Mouse (Mus musculus) G1E (cell line): Measurements from ENCODE around the gene Arhgap27. TPM values are rescaled to one million over a fixed set of nuclear protein-coding genes. Genes with fewer than 3 reads are reported as not detected.

Source experiments
- ATAC-seq: 2 replicates; pipeline ENCODE4 v1.8.0; 2016; ENCODE audit warnings: mild to moderate bottlenecking; ENCODE audit not compliant: insufficient number of reproducible peaks, poor library complexity, low FRiP score, severe bottlenecking; ENCODE audit errors: extremely low read depth
- DNase-seq: peaks from one replicate; pipeline ENCODE4 v3.0.0; 2012; ENCODE audit warnings: low spot score
- H3K27me3 ChIP-seq: 2 replicates; pipeline ENCODE4 v1.6.1; 2012; ENCODE audit warnings: mild to moderate bottlenecking, low read length, inconsistent platforms; ENCODE audit not compliant: insufficient read depth
- H3K36me3 ChIP-seq: replicated peaks from 2 replicates; pipeline ENCODE3; 2012; ENCODE audit warnings: mild to moderate bottlenecking, inconsistent platforms
- H3K4me1 ChIP-seq: 2 replicates; pipeline ENCODE4 v1.6.1; 2012; ENCODE audit warnings: low read depth, low read length, inconsistent platforms, mixed read lengths; ENCODE audit not compliant: insufficient read depth
- H3K4me3 ChIP-seq: 2 replicates; pipeline ENCODE4 v1.5.1; 2012; ENCODE audit warnings: low read depth, mild to moderate bottlenecking, inconsistent platforms, low read length, moderate library complexity, mixed read lengths
- H3K9me3 ChIP-seq: replicated peaks from 2 replicates; pipeline ENCODE4 v1.6.1; 2012; ENCODE audit warnings: inconsistent platforms
- CTCF ChIP-seq: IDR thresholded peaks from 2 replicates; pipeline ENCODE4 v1.5.1; 2012; ENCODE audit warnings: low read depth, low read length, inconsistent platforms, mixed read lengths
- GATA1 ChIP-seq: IDR thresholded peaks from 2 replicates; pipeline ENCODE4 v1.6.1; 2012; ENCODE audit warnings: borderline replicate concordance, low read length, inconsistent platforms, mixed read lengths
- GATA2 ChIP-seq: IDR thresholded peaks from 2 replicates; pipeline ENCODE4 v1.6.1; 2012; ENCODE audit warnings: low read depth, low read length, inconsistent platforms, borderline replicate concordance
- POLR2AphosphoS5 ChIP-seq: IDR thresholded peaks from 2 replicates; pipeline ENCODE4 v1.6.1; 2012; ENCODE audit warnings: low read depth, low read length, inconsistent platforms; ENCODE audit not compliant: insufficient replicate concordance
- TAL1 ChIP-seq: conservative IDR thresholded peaks from 2 replicates; pipeline ENCODE4 v1.6.1; 2012; ENCODE audit warnings: low read depth, low read length, inconsistent platforms, mixed read lengths
- polyA plus RNA-seq: library from polyadenylated mRNA; stranded (reverse); fragments of >175 nt; gene quantifications from 2 replicates; pipeline ENCODE4 v1.2.3, GENCODE M21; 2012
- total RNA-seq, 2 experiments: library from RNA; stranded (forward) in 1 of 2; stranded (reverse) in 1 of 2; fragments of 200-1000 nt in 1 of 2; fragments of >200 nt in 1 of 2; fragmentation: Nextera tagmentation in 1 of 2; gene quantifications; 2 replicates each; pipeline ENCODE4 v1.2.3; 2014 to 2017

The Arhgap27 gene
- total and polyA plus RNA-seq, 3 experiments: 5.2 to 12.6 (median 11.5) TPM

GRCm38 (mm10) chr11:103386827-103387226 lies 23.3 kb upstream of the Arhgap27 start:
- Histone ChIP-seq H3K4me3 (peak overlapping the region; percentile 33; the same call in 1 of the 2 replicates), H3K9me3 (no peaks in the 10 kb centered on the region), H3K27me3 (no peaks in the 10 kb centered on the region), H3K36me3 (peaks cover 82% of the 10 kb centered on the region), H3K4me1 (peaks cover 72% of the 10 kb centered on the region)
- DNase-seq: no peak
- TF ChIP-seq GATA1 (no peak), GATA2 (no peak), POLR2AphosphoS5 (no peak), CTCF (no peak), TAL1 (no peak)
- ATAC-seq: no peak

GRCm38 (mm10) chr11:103381956-103382613 lies 18.6 kb upstream of the Arhgap27 start:
- peaks cover 85% of the 10 kb centered on the region for H3K36me3 ChIP-seq
- peaks cover 62% of the 10 kb centered on the region for H3K4me1 ChIP-seq
- no peaks in the 10 kb centered on the region for H3K27me3 ChIP-seq
- no peaks in the 10 kb centered on the region for H3K9me3 ChIP-seq
- DNase-seq: peak; percentile 52
- no peak overlapping the region for H3K4me3 ChIP-seq
- peak; percentile 72 for ATAC-seq
- TF ChIP-seq CTCF (no peak), GATA1 (no peak), POLR2AphosphoS5 (no peak), TAL1 (no peak), GATA2 (no peak)

GRCm38 (mm10) chr11:103381505-103381904 lies 18.0 kb upstream of the Arhgap27 start:
- Histone ChIP-seq H3K27me3 (no peaks in the 10 kb centered on the region), H3K4me3 (no peak overlapping the region), H3K9me3 (no peaks in the 10 kb centered on the region), H3K4me1 (peaks cover 57% of the 10 kb centered on the region), H3K36me3 (peaks cover 85% of the 10 kb centered on the region)
- DNase-seq (no peak), ATAC-seq (no peak)
- TF ChIP-seq CTCF (no peak), GATA2 (no peak), GATA1 (no peak), POLR2AphosphoS5 (no peak), TAL1 (no peak)

- H3K27me3 ChIP-seq: no peaks in the 10 kb centered on the region
- H3K4me1 ChIP-seq: peaks cover 51% of the 10 kb centered on the region
- ATAC-seq: no peak
- H3K36me3 ChIP-seq: peaks cover 88% of the 10 kb centered on the region
- TF ChIP-seq POLR2AphosphoS5: no peak
- TF ChIP-seq TAL1: no peak
- no peak for TF ChIP-seq GATA2
- no peak for TF ChIP-seq CTCF
- TF ChIP-seq GATA1: no peak
- H3K4me3 ChIP-seq: no peak overlapping the region
- DNase-seq: no peak
- no peaks in the 10 kb centered on the region for H3K9me3 ChIP-seq
Measured at GRCm38 (mm10) chr11:103380460-103380859, 17.0 kb upstream of the Arhgap27 start.

- no peak for ATAC-seq
- Histone ChIP-seq H3K27me3 (no peaks in the 10 kb centered on the region), H3K4me3 (no peak overlapping the region), H3K9me3 (no peaks in the 10 kb centered on the region), H3K4me1 (peaks cover 42% of the 10 kb centered on the region), H3K36me3 (peaks cover 95% of the 10 kb centered on the region)
- TF ChIP-seq CTCF (no peak), GATA2 (no peak), POLR2AphosphoS5 (no peak), TAL1 (no peak), GATA1 (no peak)
- DNase-seq: no peak
Measured at GRCm38 (mm10) chr11:103378341-103378740, 14.8 kb upstream of the Arhgap27 start.

GRCm38 (mm10) chr11:103375772-103376171 lies 12.3 kb upstream of the Arhgap27 start:
- no peak for DNase-seq
- Histone ChIP-seq H3K36me3 (peaks cover 98% of the 10 kb centered on the region), H3K27me3 (no peaks in the 10 kb centered on the region), H3K4me3 (no peak overlapping the region), H3K9me3 (no peaks in the 10 kb centered on the region), H3K4me1 (peaks cover 20% of the 10 kb centered on the region)
- ATAC-seq: no peak
- TF ChIP-seq GATA2: no peak
- TF ChIP-seq GATA1: no peak
- TF ChIP-seq CTCF: no peak

GRCm38 (mm10) chr11:103375258-103375657 lies 11.8 kb upstream of the Arhgap27 start:
- Histone ChIP-seq H3K4me1 (peaks cover 16% of the 10 kb centered on the region), H3K9me3 (no peaks in the 10 kb centered on the region), H3K4me3 (no peak overlapping the region), H3K27me3 (no peaks in the 10 kb centered on the region), H3K36me3 (peaks cover 98% of the 10 kb centered on the region)
- no peak for TF ChIP-seq POLR2AphosphoS5
- TF ChIP-seq CTCF: no peak
- no peak for TF ChIP-seq GATA1
- TF ChIP-seq GATA2: no peak
- no peak for TF ChIP-seq TAL1
- DNase-seq (no peak), ATAC-seq (no peak)
